Mouse (Mus musculus) midbrain, embryonic 12.5 days (tissue): Measurements from ENCODE around the gene Tex19.1. TPM values are rescaled to one million over a fixed set of nuclear protein-coding genes. Genes with fewer than 3 reads are reported as not detected.

Experiments
- ATAC-seq: fragments of 200-750 bp; cut with Nextera tagmentation; 2 replicates; pipeline ENCODE4 v1.8.0; 2017; ENCODE audit warnings: low read depth, moderate TSS enrichment, moderate library complexity; ENCODE audit not compliant: low FRiP score
- H3K27ac ChIP-seq: fragments of 300-500 bp; sonication (generic); replicated peaks from 2 replicates; pipeline ENCODE4 v1.5.1; 2016; ENCODE audit warnings: mild to moderate bottlenecking
- H3K27me3 ChIP-seq: fragments of 300-500 bp; sonication (generic); 2 replicates; pipeline ENCODE4 v1.6.1; 2016; ENCODE audit warnings: mild to moderate bottlenecking
- H3K36me3 ChIP-seq: fragments of 300-500 bp; sonication (generic); 2 replicates; pipeline ENCODE4 v1.6.1; 2016
- H3K4me1 ChIP-seq: fragments of 300-500 bp; sonication (generic); 2 replicates; pipeline ENCODE4 v1.6.1; 2016
- H3K4me2 ChIP-seq: fragments of 300-500 bp; sonication (generic); replicated peaks from 2 replicates; pipeline ENCODE4 v1.6.1; 2016; ENCODE audit warnings: mild to moderate bottlenecking, moderate library complexity
- H3K4me3 ChIP-seq: fragments of 300-500 bp; sonication (generic); 2 replicates; pipeline ENCODE4 v1.5.1; 2016; ENCODE audit warnings: mild to moderate bottlenecking
- H3K9ac ChIP-seq: fragments of 300-500 bp; sonication (generic); replicated peaks from 2 replicates; pipeline ENCODE4 v1.6.1; 2016; ENCODE audit warnings: mild to moderate bottlenecking, moderate library complexity
- H3K9me3 ChIP-seq: fragments of 300-500 bp; sonication (generic); 2 replicates; pipeline ENCODE4 v1.6.1; 2016; ENCODE audit warnings: mild to moderate bottlenecking
- WGBS: fragments of 180-500 bp; shearing (Covaris S2); methylation state at CpG from one replicate; pipeline ENCODE4 v1.1.7; 2016; 5-methylcytosine and 5-hydroxymethylcytosine counted together
- polyA plus RNA-seq: library from polyadenylated mRNA; unstranded; fragments of >200 nt; fragmentation: Nextera tagmentation; extraction: Ambion mirVana; gene quantifications from 2 replicates; pipeline ENCODE4 v1.2.1, GENCODE M21; 2016

Tex19.1 gene
- polyA plus RNA-seq, 1 experiment from 2014 or later: not detected

DNA sequence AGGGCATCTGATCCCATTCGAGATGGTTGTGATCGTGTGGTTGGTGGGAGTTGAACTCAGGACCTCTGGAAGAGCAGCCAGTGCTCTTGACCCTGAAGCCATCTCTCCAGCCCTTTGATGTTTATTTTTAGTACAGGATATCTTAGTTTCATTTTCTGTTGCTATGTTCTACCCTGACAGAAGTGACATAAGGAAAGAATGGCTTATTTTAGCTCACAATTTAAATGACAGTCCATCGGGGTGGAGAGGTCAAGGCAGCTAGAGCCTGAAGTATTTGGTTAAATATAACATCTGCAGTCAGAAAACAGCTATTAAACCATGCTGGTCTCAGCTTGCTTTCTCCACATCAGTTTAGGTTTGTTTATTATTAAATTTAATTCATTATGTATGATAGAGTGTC is 24.8 kb upstream of the Tex19.1 start:
- H3K4me1 ChIP-seq: 0 out of 2 replicates have a peak, but pooled peaks cover 3% of the 10 kb centered on the region
- no peaks in the 10 kb centered on the region for H3K36me3 ChIP-seq
- H3K9me3 ChIP-seq: no peaks in the 10 kb centered on the region
- no peak overlapping the region for H3K27ac ChIP-seq
- no peak for ATAC-seq
- no peaks in the 10 kb centered on the region for H3K27me3 ChIP-seq
- H3K9ac ChIP-seq: no peak overlapping the region
- no peak overlapping the region for H3K4me3 ChIP-seq
- WGBS: 87% methylated on average over 3 of the region's 3 CpGs
- H3K4me2 ChIP-seq: no peak overlapping the region

GRCm38 (mm10) chr11:121122024-121122670 is 23.8 kb upstream of the Tex19.1 start:
- 76% methylated on average over 2 of the region's 2 CpGs for WGBS
- Histone ChIP-seq H3K9ac (no peak overlapping the region), H3K4me3 (no peak overlapping the region), H3K27ac (no peak overlapping the region), H3K4me2 (no peak overlapping the region), H3K9me3 (no peaks in the 10 kb centered on the region), H3K27me3 (no peaks in the 10 kb centered on the region), H3K4me1 (0 out of 2 replicates have a peak, but pooled peaks cover 3% of the 10 kb centered on the region), H3K36me3 (no peaks in the 10 kb centered on the region)
- no peak for ATAC-seq

DNA sequence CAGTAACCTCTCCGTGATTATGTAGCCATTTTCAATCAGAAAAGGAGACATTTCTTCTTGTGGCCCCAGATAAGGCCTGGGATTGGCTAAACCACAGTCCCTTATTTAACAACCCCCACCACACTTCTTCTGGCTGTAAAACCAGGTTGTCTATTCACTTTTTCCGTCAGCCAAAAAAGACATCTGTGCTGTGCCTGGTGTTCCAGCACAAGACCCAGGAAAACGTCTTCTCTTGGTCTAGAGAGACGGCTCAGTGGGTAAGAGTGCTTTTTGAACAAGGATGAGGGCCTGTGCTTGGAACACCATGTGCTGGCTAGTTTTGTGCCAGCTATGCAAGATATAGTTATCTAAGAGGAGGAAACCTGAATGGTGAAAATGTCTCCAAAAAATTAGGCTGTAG is 22.5 kb upstream of the Tex19.1 start:
- no peak overlapping the region for H3K9ac ChIP-seq
- no peak overlapping the region for H3K4me3 ChIP-seq
- 0 out of 2 replicates have a peak, but pooled peaks cover 3% of the 10 kb centered on the region for H3K4me1 ChIP-seq
- H3K36me3 ChIP-seq: no peaks in the 10 kb centered on the region
- 88% methylated on average over 4 of the region's 4 CpGs for WGBS
- H3K27ac ChIP-seq: no peak overlapping the region
- H3K27me3 ChIP-seq: no peaks in the 10 kb centered on the region
- H3K4me2 ChIP-seq: no peak overlapping the region
- no peak for ATAC-seq
- no peaks in the 10 kb centered on the region for H3K9me3 ChIP-seq

GRCm38 (mm10) chr11:121125522-121126172 is 20.3 kb upstream of the Tex19.1 start:
- no peak overlapping the region for H3K4me3 ChIP-seq
- H3K9me3 ChIP-seq: no peaks in the 10 kb centered on the region
- no peak overlapping the region for H3K9ac ChIP-seq
- H3K4me1 ChIP-seq: no peaks in the 10 kb centered on the region
- H3K36me3 ChIP-seq: no peaks in the 10 kb centered on the region
- no peak for ATAC-seq
- WGBS: 89% methylated on average over 3 of the region's 3 CpGs
- H3K27me3 ChIP-seq: no peaks in the 10 kb centered on the region
- H3K4me2 ChIP-seq: no peak overlapping the region
- no peak overlapping the region for H3K27ac ChIP-seq

DNA sequence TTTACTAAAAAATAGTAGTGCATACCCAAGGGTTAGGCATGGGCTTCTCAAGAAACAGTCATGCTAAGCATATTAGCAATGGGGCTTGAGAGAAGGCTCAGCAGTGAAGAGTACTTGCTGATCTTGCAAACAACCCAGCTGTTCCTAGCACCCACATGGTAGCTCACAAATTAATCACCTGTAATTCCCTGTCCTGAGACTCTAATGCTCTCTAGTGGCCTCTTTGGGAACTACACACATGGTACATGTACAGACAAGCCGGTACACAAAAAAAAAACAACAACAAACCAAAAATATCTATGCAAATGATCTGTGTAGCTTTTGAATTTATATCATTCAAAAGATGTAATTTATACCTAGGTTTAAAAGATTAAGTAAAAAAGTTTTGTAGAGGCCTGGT is 19.5 kb upstream of the Tex19.1 start:
- ATAC-seq: no peak
- WGBS: 73% methylated on average over 1 of the region's 1 CpGs
- Histone ChIP-seq H3K9ac (no peak overlapping the region), H3K27me3 (no peaks in the 10 kb centered on the region), H3K9me3 (no peaks in the 10 kb centered on the region), H3K4me3 (no peak overlapping the region), H3K4me1 (no peaks in the 10 kb centered on the region), H3K36me3 (no peaks in the 10 kb centered on the region), H3K27ac (no peak overlapping the region), H3K4me2 (no peak overlapping the region)

- Histone ChIP-seq H3K4me1 (no peaks in the 10 kb centered on the region), H3K27ac (no peak overlapping the region), H3K4me2 (no peak overlapping the region), H3K4me3 (no peak overlapping the region), H3K9me3 (no peaks in the 10 kb centered on the region), H3K36me3 (no peaks in the 10 kb centered on the region), H3K27me3 (no peaks in the 10 kb centered on the region), H3K9ac (no peak overlapping the region)
- ATAC-seq: no peak
- 91% methylated on average over 3 of the region's 3 CpGs for WGBS
Observed at GRCm38 (mm10) chr11:121127441-121127840, 18.5 kb upstream of the Tex19.1 start.

DNA sequence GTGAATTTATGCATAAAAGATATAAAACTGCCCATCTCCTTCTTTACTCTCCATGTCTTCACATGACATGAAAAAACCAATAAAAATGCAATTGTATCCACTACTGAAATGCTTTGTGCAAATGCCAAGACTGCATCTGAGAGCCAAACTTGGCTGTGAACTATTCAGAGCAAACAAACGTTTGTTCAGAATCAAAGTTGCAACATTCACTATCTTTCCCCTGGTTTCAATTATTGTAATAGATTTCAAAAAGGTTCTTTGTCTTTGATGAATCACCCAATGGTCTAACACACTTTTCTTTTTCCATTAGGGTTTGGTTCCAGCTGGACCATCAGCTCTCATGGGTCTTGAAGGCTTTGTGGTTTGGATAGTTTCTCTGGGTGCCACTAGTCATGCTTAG is 16.3 kb upstream of the Tex19.1 start:
- 74% methylated on average over 1 of the region's 1 CpGs for WGBS
- no peaks in the 10 kb centered on the region for H3K27me3 ChIP-seq
- no peaks in the 10 kb centered on the region for H3K4me1 ChIP-seq
- no peak for ATAC-seq
- H3K9ac ChIP-seq: no peak overlapping the region
- no peak overlapping the region for H3K4me2 ChIP-seq
- no peak overlapping the region for H3K4me3 ChIP-seq
- H3K36me3 ChIP-seq: no peaks in the 10 kb centered on the region
- H3K9me3 ChIP-seq: no peaks in the 10 kb centered on the region
- H3K27ac ChIP-seq: no peak overlapping the region

- Histone ChIP-seq H3K36me3 (no peaks in the 10 kb centered on the region), H3K4me1 (0 out of 2 replicates have a peak, but pooled peaks cover 2% of the 10 kb centered on the region), H3K27me3 (no peaks in the 10 kb centered on the region), H3K9me3 (no peaks in the 10 kb centered on the region), H3K27ac (no peak overlapping the region), H3K4me2 (no peak overlapping the region), H3K4me3 (no peak overlapping the region), H3K9ac (no peak overlapping the region)
- no peak for ATAC-seq
- WGBS: 70% methylated on average over 1 of the region's 1 CpGs
Observed at GRCm38 (mm10) chr11:121134600-121134999, 11.3 kb upstream of the Tex19.1 start.

- 88% methylated on average over 5 of the region's 5 CpGs for WGBS
- Histone ChIP-seq H3K9ac (no peak overlapping the region), H3K4me1 (0 out of 2 replicates have a peak, but pooled peaks cover 2% of the 10 kb centered on the region), H3K4me3 (no peak overlapping the region), H3K9me3 (no peaks in the 10 kb centered on the region), H3K27ac (no peak overlapping the region), H3K36me3 (no peaks in the 10 kb centered on the region), H3K4me2 (no peak overlapping the region), H3K27me3 (no peaks in the 10 kb centered on the region)
- no peak for ATAC-seq
Observed at GRCm38 (mm10) chr11:121137682-121138081, 8.3 kb upstream of the Tex19.1 start.

DNA sequence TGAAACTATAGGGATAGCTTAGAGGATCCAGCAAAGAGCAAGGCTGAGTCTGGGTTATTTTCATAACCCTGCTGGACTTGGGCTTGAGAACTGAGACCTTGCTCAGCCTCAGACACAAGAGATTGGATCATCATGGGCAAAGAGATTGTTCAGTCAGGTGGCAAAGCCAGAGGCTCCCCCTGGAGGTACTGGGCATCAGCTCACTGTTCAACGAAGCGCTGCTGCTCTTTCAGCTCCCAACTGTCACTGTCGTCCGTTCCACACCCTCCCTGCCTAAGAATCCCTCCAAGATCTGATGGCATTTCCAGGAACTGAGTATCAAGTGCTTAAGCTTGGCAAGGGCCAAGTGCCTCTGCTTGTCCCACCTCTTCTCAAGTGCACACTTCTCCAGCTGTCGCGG is 7.2 kb upstream of the Tex19.1 start:
- Histone ChIP-seq H3K4me1 (0 out of 2 replicates have a peak, but pooled peaks cover 4% of the 10 kb centered on the region), H3K4me3 (no peak overlapping the region), H3K4me2 (no peak overlapping the region), H3K9ac (no peak overlapping the region), H3K27ac (no peak overlapping the region), H3K36me3 (no peaks in the 10 kb centered on the region), H3K9me3 (no peaks in the 10 kb centered on the region), H3K27me3 (no peaks in the 10 kb centered on the region)
- no peak for ATAC-seq
- WGBS: 48% methylated on average over 6 of the region's 6 CpGs

GRCm38 (mm10) chr11:121143325-121144015 is 2.5 kb upstream of the Tex19.1 start:
- Histone ChIP-seq H3K27me3 (no peaks in the 10 kb centered on the region), H3K9ac (no peak overlapping the region), H3K36me3 (no peaks in the 10 kb centered on the region), H3K4me2 (no peak overlapping the region), H3K27ac (no peak overlapping the region), H3K4me3 (no peak overlapping the region), H3K4me1 (0 out of 2 replicates have a peak, but pooled peaks cover 2% of the 10 kb centered on the region), H3K9me3 (no peaks in the 10 kb centered on the region)
- 80% methylated on average over 9 of the region's 9 CpGs for WGBS
- ATAC-seq: no peak

DNA sequence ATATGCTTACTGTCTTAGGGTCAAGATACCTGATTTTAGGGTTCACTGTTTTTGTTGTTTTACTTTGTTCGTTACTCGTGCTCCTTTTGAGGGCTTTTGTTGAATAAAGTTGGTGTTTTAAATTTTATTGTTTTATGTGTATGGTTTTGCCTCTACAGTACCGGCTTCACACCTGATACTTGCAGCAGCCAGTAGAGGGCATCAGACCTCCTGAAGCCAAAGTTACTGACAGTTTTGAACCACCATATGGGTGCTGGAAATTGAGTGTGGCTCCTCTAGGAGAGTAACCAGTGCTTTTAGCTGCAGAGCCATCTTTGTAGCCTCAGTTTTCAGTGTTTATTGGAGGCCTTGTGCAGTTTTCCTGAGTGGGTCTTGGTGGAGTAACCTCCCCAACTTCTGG is 2.2 kb downstream of the Tex19.1 start:
- Histone ChIP-seq H3K4me1 (0 out of 2 replicates have a peak, but pooled peaks cover 2% of the 10 kb centered on the region), H3K27me3 (no peaks in the 10 kb centered on the region; the same call in 1 of the 2 replicates), H3K4me2 (no peak overlapping the region), H3K4me3 (no peak overlapping the region), H3K36me3 (no peaks in the 10 kb centered on the region), H3K9me3 (no peaks in the 10 kb centered on the region), H3K9ac (no peak overlapping the region), H3K27ac (no peak overlapping the region)
- WGBS: 84% methylated on average over 3 of the region's 3 CpGs
- no peak for ATAC-seq
